Mouse (Mus musculus): Measurements from ENCODE around the gene Chrna9. TPM values are rescaled to one million over a fixed set of nuclear protein-coding genes. Genes with fewer than 3 reads are reported as not detected.

Gene Chrna9
- total RNA-seq, 2 experiments from 2014 or later = 16.9 to 21.3 TPM

GRCm38 (mm10) chr5:66008245-66008967 lies 73.7 kb downstream of the Chrna9 start:
- intact Hi-C loops (cut with DNase I) = no loop called here
- Histone ChIP-seq H3K4me3 (no peak overlapping the region), H3K27ac (no peak overlapping the region)
- no peak for DNase-seq
- TF ChIP-seq CTCF (IDR thresholded peaks at IDR 0.05) = no peak

DNA sequence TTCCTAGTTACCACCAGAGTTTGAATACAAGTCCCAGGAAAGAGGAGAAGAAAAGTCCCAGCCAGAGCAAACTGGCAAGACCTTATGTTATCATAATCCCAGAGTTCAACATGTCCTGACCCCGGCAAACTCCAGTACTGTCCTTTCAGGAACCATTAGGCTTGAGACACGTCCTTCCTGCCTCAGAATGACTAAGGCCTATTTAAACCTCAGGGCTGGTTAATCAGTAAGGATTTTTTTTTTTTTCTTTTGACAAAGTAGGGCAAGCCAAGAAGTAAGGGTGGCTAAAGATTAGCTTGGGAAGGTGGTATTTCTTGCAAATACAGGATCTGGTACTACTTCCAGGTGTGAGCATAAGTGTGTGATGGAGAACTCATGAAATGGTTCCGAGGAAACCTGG lies 79.3 kb downstream of the Chrna9 start:
- Histone ChIP-seq H3K27ac (no peak overlapping the region), H3K4me3 (no peak overlapping the region)
- TF ChIP-seq CTCF (IDR thresholded peaks at IDR 0.05) = no peak
- DNase-seq = no peak
- intact Hi-C loops (cut with DNase I) = no loop called here

- H3K27ac ChIP-seq = no peak overlapping the region
- TF ChIP-seq CTCF (IDR thresholded peaks at IDR 0.05) = no peak
- intact Hi-C loops (cut with DNase I) = no loop called here
- DNase-seq = no peak
- H3K4me3 ChIP-seq = no peak overlapping the region
These were observed 79.7 kb downstream of the Chrna9 start for GRCm38 (mm10) chr5:66014437-66014836.

- no peak overlapping the region for H3K4me3 ChIP-seq
- TF ChIP-seq CTCF (IDR thresholded peaks at IDR 0.05) = no peak
- no peak overlapping the region for H3K27ac ChIP-seq
- DNase-seq = no peak
- intact Hi-C loops (cut with DNase I) = no loop called here
These were observed 80.8 kb downstream of the Chrna9 start for GRCm38 (mm10) chr5:66015449-66015961.

GRCm38 (mm10) chr5:66026796-66027195 lies 92.1 kb downstream of the Chrna9 start:
- Histone ChIP-seq H3K4me3 (no peak overlapping the region), H3K27ac (no peak overlapping the region)
- no peak for DNase-seq
- TF ChIP-seq CTCF (IDR thresholded peaks at IDR 0.05) = no peak
- intact Hi-C loops (cut with DNase I) = no loop called here

Small RNAs within 50 kb of the gene (microRNA-seq; reads per million reads assigned to microRNA genes)
- gene Gm25952 = not detected

Other genes with a start within 250 kb of the Chrna9 start
- gene Pds5a, start 236.6 kb upstream of the Chrna9 start, total RNA-seq (2021) = 10 to 100 TPM; 46.7 to 49.0 TPM
- gene N4bp2, start 171.4 kb upstream of the Chrna9 start, total RNA-seq (2021) = 1 to 10 TPM; 5.0 to 7.8 TPM
- under 1 TPM; 0.26 to 0.31 TPM for gene Rhoh, start 73.7 kb upstream of the Chrna9 start, total RNA-seq (2021)
- under 1 TPM in 1 of 2 experiments, not detected in 1; 0.28 TPM for gene 9130230L23Rik, start 69.4 kb downstream of the Chrna9 start, total RNA-seq (2021)
- under 1 TPM; 0.64 to 0.66 TPM for gene Rbm47, start 238.2 kb downstream of the Chrna9 start, total RNA-seq (2021)